Mouse (Mus musculus) kidney, postnatal 36 days (tissue): ENCODE data around the gene Kalrn.

Experiments
- DNase-seq, 2 experiments: peaks; one replicate each; pipeline ENCODE4 v3.0.0; 2021 to 2022; ENCODE audit warnings: mixed read lengths in 2 of 2

Kalrn gene

GRCm38 (mm10) chr16:34344895-34345876 is 228.1 kb downstream of the Kalrn start:
- DNase-seq: peak in 1 of 2 experiments; percentile 56

GRCm38 (mm10) chr16:34343968-34344367 is 229.4 kb downstream of the Kalrn start:
- DNase-seq: peak; percentile 80 to 82

DNA sequence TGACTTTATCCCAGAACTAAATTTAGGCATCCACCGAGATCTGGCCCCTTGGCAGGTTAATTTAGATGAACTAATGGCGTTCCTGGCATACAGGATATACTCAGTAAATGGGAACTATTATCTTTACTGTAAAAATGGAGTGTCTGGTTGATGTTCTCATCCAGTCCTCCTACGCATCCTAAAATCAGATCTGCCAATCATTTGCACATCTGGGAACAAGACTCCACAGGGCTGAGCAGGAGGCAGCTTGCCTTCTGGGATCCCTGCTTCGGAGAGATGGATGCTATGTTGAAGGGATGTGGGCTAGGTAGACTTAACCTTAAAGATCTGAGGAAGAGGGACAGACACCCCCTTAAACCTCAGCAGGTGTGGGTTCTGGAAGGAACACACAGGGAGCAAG is 230.2 kb downstream of the Kalrn start:
- no peak for DNase-seq

DNA sequence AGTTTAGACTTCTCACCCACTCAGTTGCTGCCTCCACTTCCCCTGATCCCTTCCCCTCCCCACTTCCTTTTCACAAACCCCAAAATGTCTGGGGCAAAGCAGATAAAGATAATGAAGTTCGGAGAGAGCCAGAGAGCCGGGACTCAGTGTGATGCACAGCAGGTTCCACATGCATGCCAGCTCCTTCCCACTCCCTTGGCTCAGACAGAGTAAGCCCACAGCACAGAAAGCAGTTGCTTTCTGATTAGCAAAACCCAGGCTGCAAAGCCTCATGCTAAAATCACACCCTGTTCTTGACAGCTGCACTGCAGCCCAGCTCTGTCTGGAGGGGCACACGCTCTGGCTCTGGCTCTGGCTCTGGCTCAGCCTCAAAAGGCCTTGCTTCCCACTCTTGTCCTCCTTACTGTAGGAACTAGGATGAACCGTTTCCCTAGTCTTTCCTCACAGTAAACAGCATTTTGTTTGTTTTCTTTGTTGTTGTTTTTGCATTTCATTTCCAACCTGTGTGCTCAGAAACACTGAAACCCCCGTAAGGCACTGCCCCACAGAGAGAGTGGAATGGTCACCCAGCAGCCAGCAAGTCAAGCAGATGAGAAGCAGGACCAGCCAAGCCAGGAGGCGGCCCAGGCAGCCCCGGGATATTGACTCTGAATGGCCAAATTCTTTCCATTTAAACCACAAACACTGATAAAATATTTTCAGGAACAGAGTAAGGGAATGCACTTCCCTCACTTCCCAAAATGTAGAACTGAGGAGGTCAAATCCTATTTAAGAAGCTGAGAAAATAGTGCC is 230.8 kb downstream of the Kalrn start:
- DNase-seq: no peak

- DNase-seq: peak; percentile 68 to 79
Observed at GRCm38 (mm10) chr16:34334919-34335318, 238.4 kb downstream of the Kalrn start.

- no peak for DNase-seq
Observed at GRCm38 (mm10) chr16:34331630-34332029, 241.7 kb downstream of the Kalrn start.

- DNase-seq: no peak
Observed at GRCm38 (mm10) chr16:34329876-34330275, 243.5 kb downstream of the Kalrn start.

DNA sequence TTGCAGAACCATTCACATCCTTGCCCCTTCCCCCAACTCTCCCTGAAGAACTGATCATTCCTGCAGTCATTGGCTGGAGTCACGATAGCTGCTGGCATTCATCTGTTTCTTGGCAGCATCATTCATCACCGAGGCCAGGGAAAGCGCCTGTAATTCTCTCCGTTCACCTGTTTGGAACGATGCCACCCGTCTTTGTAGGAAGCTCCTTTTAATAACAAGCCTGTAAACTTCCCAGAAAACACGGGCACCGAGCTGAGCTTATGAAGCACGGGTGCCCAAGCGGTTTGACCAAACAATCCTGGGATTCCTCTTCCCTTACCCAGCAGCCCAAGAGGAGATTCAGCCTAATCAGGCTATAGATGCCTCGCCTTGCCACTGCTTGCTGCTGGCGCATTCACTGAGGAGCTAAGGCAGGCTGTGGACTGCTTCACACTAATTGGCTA is 243.9 kb downstream of the Kalrn start:
- peak in 1 of 2 experiments; percentile 55 for DNase-seq

DNA sequence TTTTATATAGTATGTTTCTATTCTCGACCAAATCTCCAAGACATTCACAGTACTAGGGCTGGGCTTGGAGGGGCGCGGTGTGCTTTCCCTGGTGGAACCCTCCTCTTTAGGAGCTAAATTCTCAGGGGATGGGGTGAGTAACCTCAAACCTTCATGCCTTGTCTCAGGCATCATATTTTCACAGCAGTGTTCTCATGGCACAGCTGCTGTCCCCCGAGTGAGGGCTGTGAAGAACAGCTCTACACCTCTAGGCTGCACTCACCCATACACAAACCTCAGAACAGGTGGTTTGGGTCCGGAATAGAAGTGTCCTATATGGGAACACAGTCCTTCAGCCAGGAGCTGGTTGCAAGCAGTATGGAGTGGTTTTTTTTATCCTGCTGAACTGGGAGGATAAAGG is 245.4 kb downstream of the Kalrn start:
- no peak for DNase-seq

DNA sequence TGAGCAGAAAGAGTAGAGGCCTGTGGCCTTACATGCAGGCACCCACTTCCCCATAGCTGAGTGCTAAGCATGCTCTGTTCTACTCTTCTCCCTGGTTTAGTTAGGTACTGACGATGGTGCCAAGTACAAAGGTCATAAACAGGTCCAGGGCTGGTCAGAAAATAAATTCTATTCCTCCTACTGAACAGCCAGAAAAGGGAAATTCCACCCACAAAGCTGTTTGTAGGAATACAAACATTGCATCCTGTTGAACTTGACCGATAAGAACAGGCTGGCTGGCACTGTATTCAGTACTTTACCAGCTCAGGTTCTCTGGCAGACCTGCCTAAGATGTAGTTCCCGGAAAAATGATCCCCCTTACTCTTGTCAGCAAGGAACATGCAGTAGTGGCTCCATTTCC is 247.5 kb downstream of the Kalrn start:
- DNase-seq: peak; percentile 33 to 61

- DNase-seq: peak in 1 of 2 experiments; percentile 52
Observed at GRCm38 (mm10) chr16:34325161-34325560, 248.2 kb downstream of the Kalrn start.

- peak; percentile 61 to 69 for DNase-seq
Observed at GRCm38 (mm10) chr16:34324735-34325134, 248.6 kb downstream of the Kalrn start.

GRCm38 (mm10) chr16:34323496-34323895 is 249.8 kb downstream of the Kalrn start:
- no peak for DNase-seq

GRCm38 (mm10) chr16:34322546-34322945 is 250.8 kb downstream of the Kalrn start:
- DNase-seq: peak; percentile 58 to 78

- DNase-seq: no peak
Observed at GRCm38 (mm10) chr16:34321066-34321790, 252.1 kb downstream of the Kalrn start.

- peak; percentile 64 to 83 for DNase-seq
Observed at GRCm38 (mm10) chr16:34320023-34320800, 253.1 kb downstream of the Kalrn start.

DNA sequence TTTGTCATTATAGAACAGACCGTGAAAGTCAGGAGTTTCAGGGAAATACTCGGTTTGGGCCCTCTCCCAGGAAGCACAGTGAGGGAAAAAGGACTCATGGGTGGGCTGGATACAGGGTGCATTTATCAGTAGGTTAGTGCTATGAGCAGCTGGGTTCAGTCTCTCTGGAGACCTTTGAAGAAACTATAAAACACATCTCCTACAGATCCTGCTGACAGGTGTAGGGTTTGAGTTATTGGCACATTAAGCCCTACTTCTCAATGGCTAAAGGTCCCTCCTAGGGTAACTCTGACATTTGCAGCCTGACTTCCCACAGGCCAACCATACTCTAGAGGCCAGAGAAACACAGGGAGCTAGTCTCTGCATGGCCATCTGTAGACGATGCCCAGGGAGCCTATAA is 256.2 kb downstream of the Kalrn start:
- no peak for DNase-seq

GRCm38 (mm10) chr16:34316253-34316652 is 257.1 kb downstream of the Kalrn start:
- no peak for DNase-seq

DNA sequence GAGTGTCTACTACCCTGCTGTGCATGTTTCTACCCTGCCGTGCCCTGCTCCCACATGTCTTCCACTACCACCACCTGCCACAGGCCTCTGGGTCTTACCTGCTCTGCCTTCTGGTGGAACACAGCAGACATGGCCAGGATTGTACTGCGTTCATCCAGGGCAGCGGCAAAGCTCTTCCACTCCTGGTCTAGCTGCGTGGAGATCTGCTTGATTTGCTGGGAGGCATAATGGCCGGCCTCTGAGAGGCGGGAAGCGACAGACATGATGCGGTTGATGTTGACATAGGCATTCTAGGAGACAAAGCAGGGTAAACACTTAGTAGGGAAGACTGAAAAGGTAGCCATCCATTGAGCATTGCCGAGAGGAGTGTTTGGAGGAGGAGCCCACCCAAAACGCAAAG is 259.3 kb downstream of the Kalrn start:
- no peak for DNase-seq

GRCm38 (mm10) chr16:34311577-34311976 is 261.8 kb downstream of the Kalrn start:
- no peak for DNase-seq

- DNase-seq: no peak
Observed at GRCm38 (mm10) chr16:34310363-34310762, 263.0 kb downstream of the Kalrn start.

GRCm38 (mm10) chr16:34308324-34308723 is 265.0 kb downstream of the Kalrn start:
- no peak for DNase-seq
